In genomic region chr10:21196646-21197116, GRCm38 (mm10) we compare ENCODE assay signal across 11 mouse cellular contexts. TPM values are rescaled to one million over a fixed set of nuclear protein-coding genes. Genes with fewer than 3 reads are reported as not detected.
DNase-seq lines count a peak whose midpoint lies in the region; ATAC-seq lines count a peak whose summit lies in the region.
"Had no signal": no experiment of that assay in that cellular context is flagged by ENCODE, and none has a peak within 500 bp of the region (broad histone marks: within the 10 kb centered on the region; RNA-seq: fewer than 3 reads in every experiment).

No protein-coding gene starts in this region.

- peak; percentile 69 for DNase-seq in CD4-positive, CD25-positive, alpha-beta regulatory T cell, adult 2 months (ENCODE audit: low read depth, low spot score)
- DNase-seq in liver = peak; percentile 92
- DNase-seq in spleen, postnatal 10 days (ENCODE audit: low spot score in 2 of 2) = peak; percentile 59 to 76
- DNase-seq in right cerebral cortex, postnatal 14 days = no peak
- DNase-seq in layer of hippocampus, postnatal 25 days (ENCODE audit: extremely low spot score in 1 of 2, low spot score in 1 of 2) = no peak
- DNase-seq in layer of hippocampus, adult 9-11 months = no peak
- DNase-seq in cerebellum, postnatal 10 days = no peak
- DNase-seq: adrenal gland, postnatal 14 days; cerebellum, postnatal 36 days; gastrocnemius, postnatal 14 days had no signal

- ATAC-seq in activated CD4-positive, CD25-positive, alpha-beta regulatory T cell, adult 4 months = peak; percentile 63

RNA-seq across cellular contexts. Expression of gene Myb, which starts 35.9 kb away (rescaled TPM):
- polyA plus RNA-seq in activated CD4-positive, CD25-positive, alpha-beta regulatory T cell, adult 4 months (2017; shearing (Covaris generic)) = 10 to 100 TPM in 1 of 2 experiments, 1 to 10 TPM in 1; 8.7 to 12.6 TPM
- total RNA-seq in layer of hippocampus, postnatal 25 days (2021) = under 1 TPM; 0.52 to 0.89 TPM

Comparison
In these comparisons a context has a peak if more than half of its experiments do, and no peak if none do; other contexts are left out.
1. DNase-seq: peak in CD4-positive, CD25-positive, alpha-beta regulatory T cell, adult 2 months (single experiment), liver (single experiment) and spleen, postnatal 10 days (2 of 2); none in right cerebral cortex, postnatal 14 days (single experiment), layer of hippocampus, postnatal 25 days (0 of 2), layer of hippocampus, adult 9-11 months (single experiment) and cerebellum, postnatal 10 days (0 of 2).